Mouse (Mus musculus): ENCODE data around the gene Epb41l1. TPM values are rescaled to one million over a fixed set of nuclear protein-coding genes. Genes with fewer than 3 reads are reported as not detected.
A peak's percentile ranks its signal among the peaks of the same experiment; 100 is the strongest.

The Epb41l1 gene
- polyA plus RNA-seq, 1 experiment from 2014 or later, result 3.1 TPM

DNA sequence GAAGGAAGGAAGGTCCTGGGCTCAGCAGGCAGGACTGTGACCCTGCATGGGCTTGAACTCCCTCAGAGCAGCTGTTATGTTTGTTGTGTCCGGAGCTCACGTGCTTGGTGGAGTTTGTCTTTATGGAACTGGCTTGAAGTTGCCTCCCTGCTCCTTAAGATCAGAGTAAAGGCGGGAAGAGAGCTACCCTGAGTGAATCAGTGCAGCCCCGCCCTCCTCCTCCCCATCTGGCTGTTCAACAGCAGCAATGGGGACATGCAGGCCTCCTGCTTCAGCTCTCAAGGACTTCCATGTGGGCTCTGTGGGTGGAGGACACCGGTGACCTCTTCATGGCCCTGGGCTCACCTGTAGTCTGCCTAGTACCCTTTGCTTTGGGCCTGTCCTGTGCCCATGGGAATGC lies 71.1 kb downstream of the Epb41l1 start:
- H3K27me3 ChIP-seq (ENCODE audit: control insufficient read depth, insufficient read depth, low read length), result no peaks in the 10 kb centered on the region
- WGBS, result 78% methylated on average over 5 of the region's 5 CpGs
- no peak overlapping the region for H3K9ac ChIP-seq (ENCODE audit: low read length)
- H3K9me3 ChIP-seq (ENCODE audit: control insufficient read depth, low read length), result no peaks in the 10 kb centered on the region
- DNase-seq (ENCODE audit: low spot score) (no peak), ATAC-seq (replicated peaks; ENCODE audit: low FRiP score) (no peak)
- H3K36me3 ChIP-seq (ENCODE audit: control insufficient read depth, insufficient read depth, low read length), result no peaks in the 10 kb centered on the region
- no peak overlapping the region for H3K4me2 ChIP-seq (ENCODE audit: low read depth, low read length, severe bottlenecking)
- no peak overlapping the region for H3K4me3 ChIP-seq (ENCODE audit: low read depth, low read length)
- H3K27ac ChIP-seq (ENCODE audit: low read depth, low read length), result no peak overlapping the region
- peaks cover 9% of the 10 kb centered on the region; the same call in 1 of the 2 replicates for H3K4me1 ChIP-seq (replicated peaks; ENCODE audit: control insufficient read depth, insufficient read depth, low read length)

DNA sequence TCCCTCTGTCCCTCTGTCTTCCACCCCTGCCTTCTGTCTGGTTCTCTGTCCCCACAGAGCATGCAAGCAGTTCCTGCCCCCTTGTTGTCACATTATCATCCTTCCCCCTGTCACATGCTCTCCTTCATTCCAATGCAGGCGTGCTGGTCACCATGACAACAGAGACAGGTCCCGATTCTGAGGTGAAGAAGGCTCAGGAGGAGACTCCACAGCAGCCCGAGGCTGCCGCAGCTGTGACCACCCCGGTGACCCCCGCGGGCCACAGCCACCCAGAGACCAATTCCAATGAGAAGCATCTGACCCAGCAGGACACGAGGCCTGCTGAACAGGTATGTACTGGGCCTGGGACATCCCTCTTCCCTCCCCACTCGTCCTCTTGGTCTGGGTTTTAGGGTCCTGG lies 73.1 kb downstream of the Epb41l1 start:
- no peak for ATAC-seq (replicated peaks; ENCODE audit: low FRiP score)
- DNase-seq (ENCODE audit: low spot score), result no peak
- Histone ChIP-seq H3K27ac (ENCODE audit: low read depth, low read length) (peak overlapping the region; percentile 25; the same call in 1 of the 2 replicates), H3K4me3 (ENCODE audit: low read depth, low read length) (no peak overlapping the region), H3K27me3 (ENCODE audit: control insufficient read depth, insufficient read depth, low read length) (no peaks in the 10 kb centered on the region), H3K4me1 (replicated peaks; ENCODE audit: control insufficient read depth, insufficient read depth, low read length) (peaks cover 7% of the 10 kb centered on the region; the same call in 1 of the 2 replicates), H3K9me3 (ENCODE audit: control insufficient read depth, low read length) (no peaks in the 10 kb centered on the region), H3K9ac (ENCODE audit: low read length) (no peak overlapping the region), H3K36me3 (ENCODE audit: control insufficient read depth, insufficient read depth, low read length) (no peaks in the 10 kb centered on the region), H3K4me2 (ENCODE audit: low read depth, low read length, severe bottlenecking) (no peak overlapping the region)
- WGBS, result 39% methylated on average over 9 of the region's 9 CpGs

DNA sequence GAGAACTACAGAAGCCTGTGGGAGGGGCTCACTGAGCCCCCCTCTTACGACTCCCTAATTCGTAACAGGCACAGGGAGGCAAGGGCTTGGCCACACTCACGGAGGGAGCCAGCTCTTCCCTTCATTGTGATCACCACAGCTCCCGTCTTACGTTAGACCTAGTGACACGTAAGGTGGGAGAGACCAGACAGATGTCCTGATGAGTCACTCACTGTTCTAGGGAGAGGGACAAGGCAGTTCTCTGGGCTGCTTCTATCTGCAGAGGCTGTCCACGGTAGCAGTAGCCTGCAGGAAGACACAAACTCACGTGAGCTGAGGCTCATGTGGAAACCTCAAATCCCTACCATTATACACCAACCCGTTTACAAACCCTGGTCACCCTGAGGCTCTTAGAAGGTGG lies 73.8 kb downstream of the Epb41l1 start:
- 79% methylated on average over 9 of the region's 9 CpGs for WGBS
- no peak for ATAC-seq (replicated peaks; ENCODE audit: low FRiP score)
- H3K9me3 ChIP-seq (ENCODE audit: control insufficient read depth, low read length), result no peaks in the 10 kb centered on the region
- peaks cover 7% of the 10 kb centered on the region; the same call in 1 of the 2 replicates for H3K4me1 ChIP-seq (replicated peaks; ENCODE audit: control insufficient read depth, insufficient read depth, low read length)
- no peak overlapping the region for H3K4me3 ChIP-seq (ENCODE audit: low read depth, low read length)
- no peak for DNase-seq (ENCODE audit: low spot score)
- no peaks in the 10 kb centered on the region for H3K36me3 ChIP-seq (ENCODE audit: control insufficient read depth, insufficient read depth, low read length)
- H3K9ac ChIP-seq (ENCODE audit: low read length), result no peak overlapping the region
- 0 out of 2 replicates have a peak overlapping the region, but pooled peaks have one; percentile 25 for H3K27ac ChIP-seq (ENCODE audit: low read depth, low read length)
- 0 out of 2 replicates have a peak overlapping the region, but pooled peaks have one; percentile 1 for H3K4me2 ChIP-seq (ENCODE audit: low read depth, low read length, severe bottlenecking)
- H3K27me3 ChIP-seq (ENCODE audit: control insufficient read depth, insufficient read depth, low read length), result no peaks in the 10 kb centered on the region

DNA sequence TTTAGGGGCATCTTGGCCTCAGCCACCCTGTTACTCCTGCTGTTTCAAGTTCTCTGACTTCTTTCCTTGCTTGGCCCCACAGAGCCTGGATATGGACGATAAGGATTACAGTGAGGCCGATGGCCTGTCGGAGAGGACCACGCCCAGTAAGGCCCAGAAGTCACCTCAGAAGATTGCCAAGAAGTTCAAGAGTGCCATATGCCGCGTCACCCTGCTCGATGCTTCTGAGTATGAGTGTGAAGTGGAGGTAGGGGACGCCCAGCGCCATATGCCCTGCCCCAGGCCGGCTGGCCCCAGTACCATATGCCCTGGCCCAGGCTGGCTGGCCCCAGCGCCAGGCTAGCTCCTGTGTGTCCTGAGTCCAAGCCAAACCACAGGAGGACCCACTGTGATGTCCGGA lies 74.2 kb downstream of the Epb41l1 start:
- peaks cover 7% of the 10 kb centered on the region; the same call in 1 of the 2 replicates for H3K4me1 ChIP-seq (replicated peaks; ENCODE audit: control insufficient read depth, insufficient read depth, low read length)
- H3K27ac ChIP-seq (ENCODE audit: low read depth, low read length), result 0 out of 2 replicates have a peak overlapping the region, but pooled peaks have one; percentile 31
- no peaks in the 10 kb centered on the region for H3K9me3 ChIP-seq (ENCODE audit: control insufficient read depth, low read length)
- no peaks in the 10 kb centered on the region for H3K36me3 ChIP-seq (ENCODE audit: control insufficient read depth, insufficient read depth, low read length)
- H3K4me3 ChIP-seq (ENCODE audit: low read depth, low read length), result no peak overlapping the region
- H3K27me3 ChIP-seq (ENCODE audit: control insufficient read depth, insufficient read depth, low read length), result no peaks in the 10 kb centered on the region
- no peak overlapping the region for H3K9ac ChIP-seq (ENCODE audit: low read length)
- no peak for ATAC-seq (replicated peaks; ENCODE audit: low FRiP score)
- H3K4me2 ChIP-seq (ENCODE audit: low read depth, low read length, severe bottlenecking), result no peak overlapping the region
- no peak for DNase-seq (ENCODE audit: low spot score)
- WGBS, result 95% methylated on average over 12 of the region's 12 CpGs

DNA sequence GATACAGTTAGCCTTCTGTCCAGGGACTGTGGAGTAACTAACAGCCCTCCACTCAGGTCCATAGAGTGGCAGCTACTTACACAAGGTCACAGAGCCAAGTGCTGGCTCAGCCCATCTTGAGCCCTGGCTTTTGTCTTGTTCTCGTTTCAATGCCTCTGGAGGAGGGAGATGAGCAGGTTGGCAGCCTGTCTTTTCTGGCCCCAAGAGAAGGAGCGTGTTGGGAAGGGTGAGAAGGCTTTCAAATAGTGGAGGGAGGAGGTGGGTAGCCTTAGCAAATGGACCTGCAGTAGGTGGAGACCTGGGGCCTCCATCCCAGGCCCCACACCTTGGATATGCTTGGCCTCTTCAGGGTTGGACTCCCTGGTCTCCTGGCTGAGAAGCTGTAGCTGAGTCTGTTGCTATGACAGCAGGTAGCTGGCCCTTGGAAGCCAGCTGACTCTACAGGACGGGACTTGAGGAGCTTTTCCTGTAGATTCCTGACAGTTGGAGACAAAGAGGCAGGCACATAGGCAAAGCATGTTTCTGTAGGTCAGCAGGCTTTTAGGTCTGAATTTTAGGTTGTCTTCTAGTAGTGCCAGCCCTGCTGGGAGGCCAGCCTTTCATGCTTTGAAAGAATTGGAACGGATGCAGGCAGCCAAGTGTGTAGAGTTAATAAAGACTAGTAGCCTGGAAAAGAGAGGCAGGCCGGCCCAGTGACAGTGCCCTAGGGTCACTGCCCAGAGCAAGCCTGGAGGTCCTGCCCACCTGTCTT lies 76.3 kb downstream of the Epb41l1 start:
- Histone ChIP-seq H3K9me3 (ENCODE audit: control insufficient read depth, low read length) (no peaks in the 10 kb centered on the region), H3K27ac (ENCODE audit: low read depth, low read length) (no peak overlapping the region), H3K4me3 (ENCODE audit: low read depth, low read length) (no peak overlapping the region), H3K27me3 (ENCODE audit: control insufficient read depth, insufficient read depth, low read length) (no peaks in the 10 kb centered on the region), H3K4me1 (replicated peaks; ENCODE audit: control insufficient read depth, insufficient read depth, low read length) (peaks cover 7% of the 10 kb centered on the region; the same call in 1 of the 2 replicates), H3K36me3 (ENCODE audit: control insufficient read depth, insufficient read depth, low read length) (no peaks in the 10 kb centered on the region), H3K9ac (ENCODE audit: low read length) (no peak overlapping the region), H3K4me2 (ENCODE audit: low read depth, low read length, severe bottlenecking) (no peak overlapping the region)
- no peak for DNase-seq (ENCODE audit: low spot score)
- no peak for ATAC-seq (replicated peaks; ENCODE audit: low FRiP score)
- WGBS, result 49% methylated on average over 5 of the region's 5 CpGs

DNA sequence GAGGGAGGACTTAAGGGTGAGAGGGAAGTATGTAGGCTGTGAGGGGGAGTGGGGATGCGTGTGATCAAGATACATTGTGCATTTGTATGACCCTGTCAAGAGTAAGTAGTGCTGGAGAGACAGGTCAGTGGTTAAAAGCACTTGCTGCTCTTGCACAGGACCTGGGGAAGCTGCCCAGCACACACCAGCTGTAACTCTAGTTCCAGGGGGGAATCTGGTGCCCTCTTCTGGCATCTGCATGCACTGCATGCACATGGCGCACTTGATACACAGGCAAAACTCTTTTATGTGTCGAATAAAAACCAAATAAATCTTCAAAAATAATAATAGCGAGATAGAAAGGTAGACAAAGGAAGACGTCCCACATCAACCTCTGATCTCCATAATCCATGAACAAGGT lies 77.2 kb downstream of the Epb41l1 start:
- 43% methylated on average over 5 of the region's 5 CpGs for WGBS
- Histone ChIP-seq H3K9me3 (ENCODE audit: control insufficient read depth, low read length) (no peaks in the 10 kb centered on the region), H3K27me3 (ENCODE audit: control insufficient read depth, insufficient read depth, low read length) (no peaks in the 10 kb centered on the region), H3K4me1 (replicated peaks; ENCODE audit: control insufficient read depth, insufficient read depth, low read length) (peaks cover 7% of the 10 kb centered on the region; the same call in 1 of the 2 replicates), H3K27ac (ENCODE audit: low read depth, low read length) (no peak overlapping the region), H3K4me2 (ENCODE audit: low read depth, low read length, severe bottlenecking) (no peak overlapping the region), H3K36me3 (ENCODE audit: control insufficient read depth, insufficient read depth, low read length) (no peaks in the 10 kb centered on the region), H3K4me3 (ENCODE audit: low read depth, low read length) (no peak overlapping the region), H3K9ac (ENCODE audit: low read length) (no peak overlapping the region)
- DNase-seq (ENCODE audit: low spot score), result peak; percentile 82
- no peak for ATAC-seq (replicated peaks; ENCODE audit: low FRiP score)

DNA sequence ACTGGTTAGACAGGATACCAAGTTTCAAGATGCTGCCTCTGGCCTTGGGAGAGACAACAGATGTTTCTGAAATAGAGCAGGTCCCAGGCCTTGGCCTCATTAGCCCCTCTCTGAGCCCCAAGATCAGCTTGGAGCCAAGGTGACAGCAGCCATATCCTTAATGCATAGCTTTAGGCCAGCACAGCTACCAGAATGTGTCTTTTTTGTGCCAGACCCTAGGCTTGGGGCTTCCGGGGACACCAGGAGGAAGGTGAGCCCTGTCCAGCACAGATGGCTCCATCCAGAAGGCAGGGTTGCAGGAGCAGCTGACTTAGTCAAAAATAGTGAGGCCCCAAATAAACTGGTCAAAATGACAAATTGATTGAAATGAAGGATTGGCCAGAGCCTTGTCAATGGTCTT lies 80.3 kb downstream of the Epb41l1 start:
- no peaks in the 10 kb centered on the region for H3K9me3 ChIP-seq (ENCODE audit: control insufficient read depth, low read length)
- DNase-seq (ENCODE audit: low spot score) (no peak), ATAC-seq (replicated peaks; ENCODE audit: low FRiP score) (no peak)
- H3K9ac ChIP-seq (ENCODE audit: low read length), result no peak overlapping the region
- no peaks in the 10 kb centered on the region for H3K4me1 ChIP-seq (replicated peaks; ENCODE audit: control insufficient read depth, insufficient read depth, low read length)
- H3K4me3 ChIP-seq (ENCODE audit: low read depth, low read length), result no peak overlapping the region
- no peak overlapping the region for H3K4me2 ChIP-seq (ENCODE audit: low read depth, low read length, severe bottlenecking)
- WGBS, result 92% methylated on average over 1 of the region's 1 CpGs
- no peaks in the 10 kb centered on the region for H3K36me3 ChIP-seq (ENCODE audit: control insufficient read depth, insufficient read depth, low read length)
- H3K27me3 ChIP-seq (ENCODE audit: control insufficient read depth, insufficient read depth, low read length), result no peaks in the 10 kb centered on the region
- no peak overlapping the region for H3K27ac ChIP-seq (ENCODE audit: low read depth, low read length)

DNA sequence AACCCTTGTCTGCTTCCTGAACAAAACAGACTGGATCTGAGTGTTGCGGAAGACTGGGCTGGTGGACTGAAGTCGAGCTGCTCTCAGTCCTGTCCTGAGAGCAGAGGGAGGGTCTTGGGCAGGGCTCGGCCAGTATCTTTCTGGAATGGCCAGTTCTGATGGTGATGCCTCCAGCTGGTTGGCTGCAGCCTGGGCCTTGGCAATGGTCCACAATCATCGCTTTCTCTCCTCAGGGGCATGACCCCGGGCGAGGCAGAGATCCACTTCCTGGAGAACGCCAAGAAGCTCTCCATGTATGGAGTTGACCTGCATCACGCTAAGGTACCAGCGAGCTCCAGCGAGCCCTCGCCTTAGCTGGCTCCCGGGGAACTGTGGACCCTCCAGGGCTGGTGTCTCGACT lies 84.8 kb downstream of the Epb41l1 start:
- no peak overlapping the region for H3K4me2 ChIP-seq (ENCODE audit: low read depth, low read length, severe bottlenecking)
- no peak overlapping the region for H3K9ac ChIP-seq (ENCODE audit: low read length)
- no peak for DNase-seq (ENCODE audit: low spot score)
- no peaks in the 10 kb centered on the region for H3K4me1 ChIP-seq (replicated peaks; ENCODE audit: control insufficient read depth, insufficient read depth, low read length)
- no peak for ATAC-seq (replicated peaks; ENCODE audit: low FRiP score)
- H3K4me3 ChIP-seq (ENCODE audit: low read depth, low read length), result no peak overlapping the region
- 89% methylated on average over 13 of the region's 13 CpGs for WGBS
- no peaks in the 10 kb centered on the region; the same call in 1 of the 2 replicates for H3K36me3 ChIP-seq (ENCODE audit: control insufficient read depth, insufficient read depth, low read length)
- H3K27ac ChIP-seq (ENCODE audit: low read depth, low read length), result no peak overlapping the region
- no peaks in the 10 kb centered on the region for H3K9me3 ChIP-seq (ENCODE audit: control insufficient read depth, low read length)
- H3K27me3 ChIP-seq (ENCODE audit: control insufficient read depth, insufficient read depth, low read length), result no peaks in the 10 kb centered on the region

DNA sequence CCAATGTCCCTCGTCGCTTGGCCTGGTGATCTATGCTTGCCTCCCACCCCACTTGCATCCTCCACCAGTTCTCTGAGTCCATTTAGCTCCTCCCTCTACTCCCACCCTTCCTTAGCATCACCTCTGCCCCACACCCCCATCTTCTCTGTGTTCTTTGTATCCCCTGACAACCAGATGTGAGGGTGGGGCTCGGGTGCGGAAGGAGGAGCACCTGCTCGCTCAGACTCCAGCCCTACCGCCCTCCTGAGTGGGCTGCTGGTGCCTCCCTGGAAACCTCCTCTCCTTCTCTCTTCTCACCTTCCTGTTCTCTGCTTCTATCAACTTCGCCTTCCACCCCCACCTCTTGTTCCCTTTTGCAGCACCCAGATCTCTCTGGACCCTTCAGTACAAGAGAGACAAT lies 91.3 kb downstream of the Epb41l1 start:
- H3K4me2 ChIP-seq (ENCODE audit: low read depth, low read length, severe bottlenecking), result no peak overlapping the region
- DNase-seq (ENCODE audit: low spot score) (no peak), ATAC-seq (replicated peaks; ENCODE audit: low FRiP score) (no peak)
- H3K9me3 ChIP-seq (ENCODE audit: control insufficient read depth, low read length), result no peaks in the 10 kb centered on the region
- no peak overlapping the region for H3K4me3 ChIP-seq (ENCODE audit: low read depth, low read length)
- no peaks in the 10 kb centered on the region for H3K27me3 ChIP-seq (ENCODE audit: control insufficient read depth, insufficient read depth, low read length)
- 74% methylated on average over 7 of the region's 7 CpGs for WGBS
- no peaks in the 10 kb centered on the region for H3K4me1 ChIP-seq (replicated peaks; ENCODE audit: control insufficient read depth, insufficient read depth, low read length)
- no peaks in the 10 kb centered on the region; the same call in 1 of the 2 replicates for H3K36me3 ChIP-seq (ENCODE audit: control insufficient read depth, insufficient read depth, low read length)
- no peak overlapping the region for H3K27ac ChIP-seq (ENCODE audit: low read depth, low read length)
- no peak overlapping the region for H3K9ac ChIP-seq (ENCODE audit: low read length)

Measured in forebrain, embryonic 11.5 days (tissue).